Mouse (Mus musculus): ENCODE results near the gene Alox12e. TPM values are rescaled to one million over a fixed set of nuclear protein-coding genes. Genes with fewer than 3 reads are reported as not detected.

Alox12e gene
- polyA plus RNA-seq, 1 experiment from 2014 or later = not detected

- no peaks in the 10 kb centered on the region for H3K9me3 ChIP-seq
- WGBS = 88% methylated on average over 4 of the region's 4 CpGs
- no peak overlapping the region for H3K4me3 ChIP-seq
- H3K36me3 ChIP-seq = no peaks in the 10 kb centered on the region
- H3K27me3 ChIP-seq = no peaks in the 10 kb centered on the region
- no peak overlapping the region for H3K4me2 ChIP-seq
- H3K9ac ChIP-seq = no peak overlapping the region
- H3K27ac ChIP-seq (replicated peaks) = no peak overlapping the region
- H3K4me1 ChIP-seq (replicated peaks) = no peaks in the 10 kb centered on the region
- ATAC-seq (ENCODE audit: low FRiP score, low read depth) = no peak
Measured at GRCm38 (mm10) chr11:70283666-70284065, 38.8 kb downstream of the Alox12e start.

- H3K36me3 ChIP-seq = no peaks in the 10 kb centered on the region
- no peaks in the 10 kb centered on the region for H3K9me3 ChIP-seq
- H3K27me3 ChIP-seq = no peaks in the 10 kb centered on the region
- H3K4me2 ChIP-seq = no peak overlapping the region
- 76% methylated on average over 3 of the region's 3 CpGs for WGBS
- no peak overlapping the region for H3K27ac ChIP-seq (replicated peaks)
- no peak overlapping the region for H3K4me3 ChIP-seq
- H3K4me1 ChIP-seq (replicated peaks) = no peaks in the 10 kb centered on the region
- no peak for ATAC-seq (ENCODE audit: low FRiP score, low read depth)
- H3K9ac ChIP-seq = no peak overlapping the region
Measured at GRCm38 (mm10) chr11:70280441-70280840, 42.0 kb downstream of the Alox12e start.

- no peak overlapping the region for H3K4me3 ChIP-seq
- H3K9me3 ChIP-seq = no peaks in the 10 kb centered on the region
- no peaks in the 10 kb centered on the region for H3K4me1 ChIP-seq (replicated peaks)
- no peaks in the 10 kb centered on the region for H3K27me3 ChIP-seq
- 76% methylated on average over 3 of the region's 3 CpGs for WGBS
- ATAC-seq (ENCODE audit: low FRiP score, low read depth) = no peak
- H3K27ac ChIP-seq (replicated peaks) = no peak overlapping the region
- H3K4me2 ChIP-seq = no peak overlapping the region
- H3K36me3 ChIP-seq = no peaks in the 10 kb centered on the region
- H3K9ac ChIP-seq = no peak overlapping the region
Measured at GRCm38 (mm10) chr11:70278961-70279360, 43.5 kb downstream of the Alox12e start.

- 87% methylated on average over 7 of the region's 7 CpGs for WGBS
- Histone ChIP-seq H3K9ac (no peak overlapping the region), H3K4me3 (no peak overlapping the region), H3K4me1 (replicated peaks) (no peaks in the 10 kb centered on the region), H3K9me3 (no peaks in the 10 kb centered on the region), H3K36me3 (no peaks in the 10 kb centered on the region), H3K4me2 (no peak overlapping the region), H3K27ac (replicated peaks) (no peak overlapping the region), H3K27me3 (no peaks in the 10 kb centered on the region)
- ATAC-seq (ENCODE audit: low FRiP score, low read depth) = no peak
Measured at GRCm38 (mm10) chr11:70271641-70272040, 50.8 kb downstream of the Alox12e start.

- Histone ChIP-seq H3K27me3 (no peaks in the 10 kb centered on the region), H3K9me3 (no peaks in the 10 kb centered on the region), H3K9ac (no peak overlapping the region), H3K4me1 (replicated peaks) (no peaks in the 10 kb centered on the region), H3K36me3 (no peaks in the 10 kb centered on the region), H3K27ac (replicated peaks) (no peak overlapping the region), H3K4me3 (no peak overlapping the region), H3K4me2 (no peak overlapping the region)
- 95% methylated on average over 1 of the region's 1 CpGs for WGBS
- ATAC-seq (ENCODE audit: low FRiP score, low read depth) = no peak
Measured at GRCm38 (mm10) chr11:70266405-70266804, 56.0 kb downstream of the Alox12e start.

- no peak overlapping the region for H3K4me2 ChIP-seq
- no peaks in the 10 kb centered on the region for H3K9me3 ChIP-seq
- no peak overlapping the region for H3K9ac ChIP-seq
- WGBS = 87% methylated on average over 4 of the region's 4 CpGs
- H3K36me3 ChIP-seq = no peaks in the 10 kb centered on the region
- no peak for ATAC-seq (ENCODE audit: low FRiP score, low read depth)
- H3K4me3 ChIP-seq = no peak overlapping the region
- H3K27me3 ChIP-seq = no peaks in the 10 kb centered on the region
- no peak overlapping the region for H3K27ac ChIP-seq (replicated peaks)
- no peaks in the 10 kb centered on the region for H3K4me1 ChIP-seq (replicated peaks)
Measured at GRCm38 (mm10) chr11:70265819-70266218, 56.6 kb downstream of the Alox12e start.

Other genes with a start within 250 kb of the Alox12e start
- not detected in 2 replicates for gene Asgr2, start 230.0 kb downstream of the Alox12e start, polyA plus RNA-seq (2015; fragmentation: Nextera tagmentation; extraction: Ambion mirVana)
- gene Mgl2, start 192.3 kb downstream of the Alox12e start, polyA plus RNA-seq (2015; fragmentation: Nextera tagmentation; extraction: Ambion mirVana) = 1.4 and 1.6 TPM in 2 replicates
- gene Clec10a, start 166.4 kb downstream of the Alox12e start, polyA plus RNA-seq (2015; fragmentation: Nextera tagmentation; extraction: Ambion mirVana) = 0.64 and 1.3 TPM in 2 replicates
- 7.6 and 8.1 TPM in 2 replicates for gene Slc16a11, start 109.9 kb downstream of the Alox12e start, polyA plus RNA-seq (2015; fragmentation: Nextera tagmentation; extraction: Ambion mirVana)
- 14.3 and 16.5 TPM in 2 replicates for gene Slc16a13, start 101.6 kb downstream of the Alox12e start, polyA plus RNA-seq (2015; fragmentation: Nextera tagmentation; extraction: Ambion mirVana)
- gene Bcl6b, start 92.8 kb downstream of the Alox12e start, polyA plus RNA-seq (2015; fragmentation: Nextera tagmentation; extraction: Ambion mirVana) = 5.5 and 5.6 TPM in 2 replicates
- gene 0610010K14Rik, start 84.7 kb downstream of the Alox12e start, polyA plus RNA-seq (2015; fragmentation: Nextera tagmentation; extraction: Ambion mirVana) = 168 and 175 TPM in 2 replicates
- 13.7 TPM in 2 replicates for gene Gm21988, start 82.8 kb downstream of the Alox12e start, polyA plus RNA-seq (2015; fragmentation: Nextera tagmentation; extraction: Ambion mirVana)
- 394 and 408 TPM in 2 replicates for gene Rnasek, start 82.8 kb downstream of the Alox12e start, polyA plus RNA-seq (2015; fragmentation: Nextera tagmentation; extraction: Ambion mirVana)
- 1.2 and 1.7 TPM in 2 replicates for gene Alox12, start 67.3 kb downstream of the Alox12e start, polyA plus RNA-seq (2015; fragmentation: Nextera tagmentation; extraction: Ambion mirVana)
- not detected in 2 replicates for gene Alox15, start 29.4 kb upstream of the Alox12e start, polyA plus RNA-seq (2015; fragmentation: Nextera tagmentation; extraction: Ambion mirVana)
- 30.7 and 33.6 TPM in 2 replicates for gene Pelp1, start 87.4 kb upstream of the Alox12e start, polyA plus RNA-seq (2015; fragmentation: Nextera tagmentation; extraction: Ambion mirVana)
- 50.3 and 57.5 TPM in 2 replicates for gene Arrb2, start 110.0 kb upstream of the Alox12e start, polyA plus RNA-seq (2015; fragmentation: Nextera tagmentation; extraction: Ambion mirVana)
- 45.6 and 49.2 TPM in 2 replicates for gene Med11, start 129.3 kb upstream of the Alox12e start, polyA plus RNA-seq (2015; fragmentation: Nextera tagmentation; extraction: Ambion mirVana)
- gene Zmynd15, start 136.8 kb upstream of the Alox12e start, polyA plus RNA-seq (2015; fragmentation: Nextera tagmentation; extraction: Ambion mirVana) = 0.77 and 0.90 TPM in 2 replicates
- 5.2 and 6.1 TPM in 2 replicates for gene Cxcl16, start 137.4 kb upstream of the Alox12e start, polyA plus RNA-seq (2015; fragmentation: Nextera tagmentation; extraction: Ambion mirVana)
- gene Tm4sf5, start 182.6 kb upstream of the Alox12e start, polyA plus RNA-seq (2015; fragmentation: Nextera tagmentation; extraction: Ambion mirVana) = 3.4 and 4.0 TPM in 2 replicates
- 0.42 TPM in 1 of 2 replicates, not detected in the other for gene Vmo1, start 192.0 kb upstream of the Alox12e start, polyA plus RNA-seq (2015; fragmentation: Nextera tagmentation; extraction: Ambion mirVana)
- gene Gltpd2, start 196.6 kb upstream of the Alox12e start, polyA plus RNA-seq (2015; fragmentation: Nextera tagmentation; extraction: Ambion mirVana) = 0.21 and 0.26 TPM in 2 replicates
- 763 and 792 TPM in 2 replicates for gene Psmb6, start 202.7 kb upstream of the Alox12e start, polyA plus RNA-seq (2015; fragmentation: Nextera tagmentation; extraction: Ambion mirVana)
- gene Gm40193, start 210.3 kb upstream of the Alox12e start, polyA plus RNA-seq (2015; fragmentation: Nextera tagmentation; extraction: Ambion mirVana) = not detected in 2 replicates
- 17.3 and 20.4 TPM in 2 replicates for gene Pld2, start 217.4 kb upstream of the Alox12e start, polyA plus RNA-seq (2015; fragmentation: Nextera tagmentation; extraction: Ambion mirVana)
- gene Mink1, start 240.3 kb upstream of the Alox12e start, polyA plus RNA-seq (2015; fragmentation: Nextera tagmentation; extraction: Ambion mirVana) = 18.1 and 20.5 TPM in 2 replicates